Mouse (Mus musculus): ENCODE measurements around the gene Gm12248.

- TF ChIP-seq USF1 (IDR thresholded peaks at IDR 0.05; ENCODE audit: low read depth) = no peak
- no peak for TF ChIP-seq MYOD1 (IDR thresholded peaks at IDR 0.05; ENCODE audit: control insufficient read depth in 1 of 3, insufficient read length in 2 of 3, low read depth in 2 of 3)
- TF ChIP-seq POLR2A (IDR thresholded peaks at IDR 0.05; ENCODE audit: insufficient read length, low read depth) = no peak
Measured at GRCm38 (mm10) chr11:58024271-58024670, 68.7 kb downstream of the Gm12248 start.
